Mouse (Mus musculus): ENCODE results near the gene Lcn5.

DNA sequence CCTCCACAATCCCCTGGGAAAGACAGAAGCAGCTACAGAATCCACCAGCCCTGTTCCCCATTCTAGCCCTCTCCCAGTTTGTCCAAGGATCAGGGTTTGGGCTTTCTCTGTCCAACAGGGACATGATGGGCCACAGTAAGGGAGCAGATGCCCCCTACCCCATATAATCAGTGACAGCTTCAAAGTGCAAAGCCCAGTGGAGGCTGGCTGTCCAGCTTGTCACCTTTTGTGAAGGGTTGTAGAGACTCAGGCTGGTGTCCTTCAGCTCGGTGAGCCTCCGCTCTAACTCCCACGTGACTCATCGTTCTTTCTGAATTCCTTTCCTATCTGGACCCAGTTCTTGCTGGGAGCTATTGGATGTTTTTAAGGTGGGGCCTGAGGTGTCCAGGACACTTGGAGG lies 46.0 kb downstream of the Lcn5 start:
- no peak for TF ChIP-seq CTCF (IDR thresholded peaks at IDR 0.05; ENCODE audit: control insufficient read depth, insufficient read depth, low read length)
- TF ChIP-seq POLR2A (IDR thresholded peaks at IDR 0.05; ENCODE audit: borderline replicate concordance, control insufficient read depth, low read depth, low read length), result no peak

Data from bone marrow, adult 2 months (tissue).